In genomic region chr19:45363384-45363926, GRCm38 (mm10) we compare ENCODE assay signal across 8 mouse cellular contexts. TPM values are rescaled to one million over a fixed set of nuclear protein-coding genes. Genes with fewer than 3 reads are reported as not detected.
DNase-seq lines count a peak whose midpoint lies in the region; ATAC-seq and TF ChIP-seq lines count a peak whose summit lies in the region.

Gene Btrc, plus strand, starts transcription at chr19:45363734.

- H3K4me3 ChIP-seq in ES-Bruce4 (ENCODE audit: low read depth, low read length): peak within 1 kb of the TSS; percentile 74
- H3K4me3 ChIP-seq in forebrain, embryonic 13.5 days: peak within 1 kb of the TSS; percentile 74
- peak within 1 kb of the TSS; percentile 60 for H3K4me3 ChIP-seq in liver, postnatal 0 days (ENCODE audit: low read depth, low read length)
- H3K4me3 ChIP-seq in neural tube, embryonic 14.5 days (ENCODE audit: low read depth, low read length): peak within 1 kb of the TSS; percentile 78

- no peaks in the 10 kb centered on the region for H3K4me1 ChIP-seq in ES-Bruce4 (ENCODE audit: control insufficient read depth, insufficient read depth, low read length)
- peaks cover 16% of the 10 kb centered on the region for H3K4me1 ChIP-seq in forebrain, embryonic 13.5 days
- H3K4me1 ChIP-seq in liver, postnatal 0 days (ENCODE audit: insufficient read depth): peaks cover 6% of the 10 kb centered on the region; the same call in 1 of the 2 replicates
- peaks cover 7% of the 10 kb centered on the region; the same call in 1 of the 2 replicates for H3K4me1 ChIP-seq in neural tube, embryonic 14.5 days (ENCODE audit: control insufficient read depth, insufficient read depth, low read length)

- no peak for TF ChIP-seq EP300 in ES-Bruce4 (IDR thresholded peaks at IDR 0.05; ENCODE audit: insufficient read depth, low read depth, low read length)
- TF ChIP-seq EP300 in liver, postnatal 0 days (IDR thresholded peaks at IDR 0.05; ENCODE audit: low read depth): no peak

- ATAC-seq in cerebellum, adult (ENCODE audit: insufficient number of reproducible peaks, low FRiP score, low TSS enrichment): peak; percentile 100
- peak; percentile 99 for ATAC-seq in forebrain, embryonic 13.5 days
- ATAC-seq in liver, postnatal 0 days: peak; percentile 99
- ATAC-seq in neural tube, embryonic 14.5 days (ENCODE audit: low read depth): peak; percentile 99

- intact Hi-C loops in heart, postnatal 10 days (cut with DNase I): no loop called here

- H3K27me3 ChIP-seq in ES-Bruce4 (ENCODE audit: control insufficient read depth, insufficient read depth, low read length, poor library complexity, severe bottlenecking): no peaks in the 10 kb centered on the region
- 0 out of 2 replicates have a peak, but pooled peaks cover under 1% of the 10 kb centered on the region for H3K27me3 ChIP-seq in forebrain, embryonic 13.5 days
- H3K27me3 ChIP-seq in liver, postnatal 0 days (ENCODE audit: insufficient read depth, low read length): no peaks in the 10 kb centered on the region
- no peaks in the 10 kb centered on the region for H3K27me3 ChIP-seq in neural tube, embryonic 14.5 days (ENCODE audit: control insufficient read depth, insufficient read depth, low read length)

- WGBS in forebrain, embryonic 13.5 days: under 1% methylated on average over 41 of the region's 42 CpGs
- WGBS in large intestine, adult 2 months: under 1% methylated on average over 42 of the region's 42 CpGs
- under 1% methylated on average over 40 of the region's 42 CpGs for WGBS in liver, postnatal 0 days (ENCODE audit: insufficient replicate concordance)
- under 1% methylated on average over 42 of the region's 42 CpGs for WGBS in neural tube, embryonic 14.5 days

- H3K27ac ChIP-seq in ES-Bruce4 (ENCODE audit: insufficient read depth, low read length): no peak within 1 kb of the TSS
- peak within 1 kb of the TSS; percentile 94 for H3K27ac ChIP-seq in forebrain, embryonic 13.5 days
- H3K27ac ChIP-seq in liver, postnatal 0 days (ENCODE audit: low read depth): peak within 1 kb of the TSS; percentile 65
- peak within 1 kb of the TSS; percentile 96 for H3K27ac ChIP-seq in neural tube, embryonic 14.5 days (ENCODE audit: low read depth, low read length)

- peak within 1 kb of the TSS; percentile 72 for H3K9ac ChIP-seq in ES-Bruce4 (ENCODE audit: low read depth, poor library complexity, severe bottlenecking)
- peak within 1 kb of the TSS; percentile 83 for H3K9ac ChIP-seq in forebrain, embryonic 13.5 days
- H3K9ac ChIP-seq in liver, postnatal 0 days (replicated peaks): peak within 1 kb of the TSS; percentile 70
- peak within 1 kb of the TSS; percentile 83 for H3K9ac ChIP-seq in neural tube, embryonic 14.5 days (replicated peaks; ENCODE audit: low read depth, low read length)

- H3K36me3 ChIP-seq in ES-Bruce4 (ENCODE audit: control insufficient read depth, insufficient read depth, low read length, poor library complexity, severe bottlenecking): no peaks in the 10 kb centered on the region
- H3K36me3 ChIP-seq in forebrain, embryonic 13.5 days (ENCODE audit: poor library complexity, severe bottlenecking): peaks cover 11% of the 10 kb centered on the region; the same call in 1 of the 2 replicates
- H3K36me3 ChIP-seq in liver, postnatal 0 days (replicated peaks; ENCODE audit: insufficient read depth, low read length): no peaks in the 10 kb centered on the region
- no peaks in the 10 kb centered on the region; the same call in 1 of the 2 replicates for H3K36me3 ChIP-seq in neural tube, embryonic 14.5 days (ENCODE audit: control insufficient read depth, insufficient read depth, low read length)

- peak; percentile 100 for DNase-seq in heart, postnatal 10 days
- peak; percentile 96 for DNase-seq in large intestine, adult 2 months (ENCODE audit: low read depth, low spot score)
- DNase-seq in liver, postnatal 0 days: peak; percentile 100
- DNase-seq in testis, postnatal 10 days (ENCODE audit: low spot score): peak; percentile 99

- peak within 1 kb of the TSS; percentile 71 for H3K4me2 ChIP-seq in forebrain, embryonic 13.5 days
- peak within 1 kb of the TSS; percentile 77 for H3K4me2 ChIP-seq in liver, postnatal 0 days (ENCODE audit: low read depth, low read length)
- peak within 1 kb of the TSS; percentile 76 for H3K4me2 ChIP-seq in neural tube, embryonic 14.5 days (ENCODE audit: low read depth, low read length)

- TF ChIP-seq CTCF in ES-Bruce4 (IDR thresholded peaks at IDR 0.05; ENCODE audit: low read depth, low read length): no peak
- TF ChIP-seq CTCF in liver, postnatal 0 days (IDR thresholded peaks at IDR 0.05; ENCODE audit: low read depth): no peak

- no peak for TF ChIP-seq POLR2A in ES-Bruce4 (IDR thresholded peaks at IDR 0.05; ENCODE audit: insufficient read depth, low read length)

- no peaks in the 10 kb centered on the region for H3K9me3 ChIP-seq in ES-Bruce4 (replicated peaks; ENCODE audit: control insufficient read depth, insufficient read depth, low read length, poor library complexity, severe bottlenecking)
- no peaks in the 10 kb centered on the region for H3K9me3 ChIP-seq in forebrain, embryonic 13.5 days (replicated peaks)
- no peaks in the 10 kb centered on the region for H3K9me3 ChIP-seq in liver, postnatal 0 days (ENCODE audit: low read length)
- no peaks in the 10 kb centered on the region for H3K9me3 ChIP-seq in neural tube, embryonic 14.5 days (ENCODE audit: control insufficient read depth, low read length)

RNA-seq across cellular contexts. Expression of gene Btrc, which starts in this region (rescaled TPM):
- 38.9 and 39.1 TPM in 2 replicates for polyA plus RNA-seq in ES-Bruce4 (2011; ENCODE audit: insufficient read depth, insufficient read length, low read depth, missing spikeins)
- polyA plus RNA-seq in forebrain, embryonic 13.5 days (2015; fragmentation: Nextera tagmentation; extraction: Ambion mirVana): 51.4 and 54.9 TPM in 2 replicates
- total RNA-seq in heart, postnatal 10 days (2021): 10 to 100 TPM; 22.6 to 24.9 TPM
- 6.4 and 6.5 TPM in 2 replicates for polyA plus RNA-seq in large intestine, adult 2 months (2012; rRNA removed)
- polyA plus RNA-seq in liver, postnatal 0 days (2015; fragmentation: Nextera tagmentation; extraction: Ambion mirVana): 20.3 and 21.3 TPM in 2 replicates
- 70.8 and 74.8 TPM in 2 replicates for polyA plus RNA-seq in neural tube, embryonic 14.5 days (2014; fragmentation: Nextera tagmentation; extraction: Ambion mirVana)
